Mouse (Mus musculus) stomach, postnatal 0 days (tissue): ENCODE measurements around the gene Cdk5rap3. TPM values are rescaled to one million over a fixed set of nuclear protein-coding genes. Genes with fewer than 3 reads are reported as not detected.
A peak's percentile ranks its signal among the peaks of the same experiment; 100 is the strongest.

Source experiments
- ATAC-seq: fragments of 200-750 bp; cut with Nextera tagmentation; 2 replicates; pipeline ENCODE4 v1.8.0; 2017; ENCODE audit not compliant: low FRiP score, low TSS enrichment
- DNase-seq: peaks from one replicate; pipeline ENCODE4 v3.0.0-alpha.2; 2016; ENCODE audit warnings: low spot score
- H3K27ac ChIP-seq: fragments of 300-500 bp; sonication (generic); replicated peaks from 2 replicates; pipeline ENCODE4 v1.5.1; 2014; ENCODE audit warnings: mild to moderate bottlenecking, control low read depth
- H3K27me3 ChIP-seq: fragments of 300-500 bp; sonication (generic); 2 replicates; pipeline ENCODE4 v1.6.1; 2014; ENCODE audit warnings: low read length; ENCODE audit not compliant: control insufficient read depth, insufficient read depth
- H3K36me3 ChIP-seq: fragments of 300-500 bp; sonication (generic); 2 replicates; pipeline ENCODE4 v1.6.1; 2014; ENCODE audit warnings: low read length, mixed read lengths; ENCODE audit not compliant: control insufficient read depth, insufficient read depth
- H3K4me1 ChIP-seq: fragments of 300-500 bp; sonication (generic); replicated peaks from 2 replicates; pipeline ENCODE4 v1.6.1; 2014; ENCODE audit warnings: antibody characterized with exemption; ENCODE audit not compliant: control insufficient read depth, insufficient read depth
- H3K4me2 ChIP-seq: fragments of 300-500 bp; sonication (generic); replicated peaks from 2 replicates; pipeline ENCODE4 v1.6.1; 2014; ENCODE audit warnings: low read depth, mild to moderate bottlenecking, control low read depth, moderate library complexity
- H3K4me3 ChIP-seq: fragments of 300-500 bp; sonication (generic); 2 replicates; pipeline ENCODE4 v1.5.1; 2014; ENCODE audit warnings: low read depth, low read length, control low read depth
- H3K9ac ChIP-seq: fragments of 300-500 bp; sonication (generic); 2 replicates; pipeline ENCODE4 v1.6.1; 2014; ENCODE audit warnings: mild to moderate bottlenecking, low read length, control low read depth, mixed read lengths
- H3K9me3 ChIP-seq: fragments of 300-500 bp; sonication (generic); 2 replicates; pipeline ENCODE4 v1.6.1; 2016; ENCODE audit warnings: low read length; ENCODE audit not compliant: control insufficient read depth
- CTCF ChIP-seq: IDR thresholded peaks from 2 replicates; pipeline ENCODE4 v1.5.1; 2016; ENCODE audit warnings: antibody characterized with exemption, low read depth, mild to moderate bottlenecking, moderate library complexity
- EP300 ChIP-seq: optimal IDR thresholded peaks from 2 replicates; pipeline ENCODE3; 2016; ENCODE audit warnings: antibody characterized with exemption
- WGBS: fragments of 180-500 bp; shearing (Covaris S2); extraction: QIAGEN DNeasy Blood & Tissue Kit; methylation state at CpG from one replicate; pipeline ENCODE4 v1.1.7; 2014; 5-methylcytosine and 5-hydroxymethylcytosine counted together
- polyA plus RNA-seq: library from polyadenylated mRNA; unstranded; fragments of >200 nt; fragmentation: Nextera tagmentation; extraction: Ambion mirVana; gene quantifications from 2 replicates; pipeline ENCODE4 v1.2.1, GENCODE M21; 2015

The Cdk5rap3 gene
- polyA plus RNA-seq, 1 experiment from 2014 or later: 61.7 TPM

DNA sequence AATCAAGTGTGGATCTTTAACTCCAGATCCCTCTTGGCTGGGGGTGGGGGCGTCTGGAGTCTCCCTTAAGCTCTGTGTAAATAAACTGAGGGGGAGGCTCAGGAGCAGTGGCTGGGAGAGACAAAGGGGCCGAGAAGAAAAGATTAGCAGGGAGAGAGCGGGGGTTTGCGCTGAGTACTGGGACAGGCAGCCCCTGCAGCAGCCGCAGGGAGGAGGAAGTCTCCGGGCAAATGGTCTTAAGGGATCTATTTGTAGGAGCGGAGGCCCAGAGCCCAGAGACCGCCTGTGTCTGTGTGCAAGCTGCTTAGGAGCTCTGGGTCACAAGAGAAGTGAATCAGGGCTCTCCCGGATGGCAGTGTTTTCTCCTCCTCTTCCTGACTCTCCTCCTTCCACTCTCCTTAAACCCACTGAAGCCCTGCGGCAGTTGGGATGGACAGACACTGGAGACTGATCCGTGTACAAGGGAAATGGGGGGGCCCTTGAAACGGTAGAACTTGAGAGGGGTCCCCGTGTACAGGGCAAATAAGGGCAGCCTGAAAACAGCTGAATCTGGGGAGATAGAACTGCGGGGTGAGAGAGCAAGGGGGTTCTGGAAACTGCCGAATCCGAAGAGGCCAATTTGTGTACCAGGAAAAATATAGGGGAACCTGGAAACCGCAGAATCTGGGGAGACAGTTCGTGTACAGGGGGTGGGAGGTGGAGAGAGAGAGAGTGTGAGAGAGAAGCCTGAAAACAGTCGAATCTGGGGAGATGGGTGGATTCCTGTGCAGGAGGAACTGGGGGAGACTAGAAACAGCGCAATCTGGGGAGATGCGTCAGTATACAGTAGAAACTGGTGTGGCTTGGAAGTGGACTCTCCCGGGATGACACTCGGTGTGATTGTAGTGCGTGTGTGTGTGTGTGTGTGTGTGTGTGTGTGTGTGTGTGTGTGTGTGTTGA lies 43.6 kb downstream of the Cdk5rap3 start:
- Histone ChIP-seq H3K4me3 (no peak overlapping the region), H3K9ac (0 out of 2 replicates have a peak overlapping the region, but pooled peaks have one; percentile 23), H3K9me3 (no peaks in the 10 kb centered on the region), H3K4me2 (0 out of 2 replicates have a peak overlapping the region, but pooled peaks have one; percentile 5), H3K27ac (no peak overlapping the region), H3K27me3 (no peaks in the 10 kb centered on the region), H3K4me1 (0 out of 2 replicates have a peak, but pooled peaks cover 2% of the 10 kb centered on the region), H3K36me3 (no peaks in the 10 kb centered on the region)
- 19% methylated on average over 24 of the region's 24 CpGs for WGBS
- peak; percentile 25 for DNase-seq
- no peak for TF ChIP-seq CTCF
- no peak for TF ChIP-seq EP300
- ATAC-seq: no peak

DNA sequence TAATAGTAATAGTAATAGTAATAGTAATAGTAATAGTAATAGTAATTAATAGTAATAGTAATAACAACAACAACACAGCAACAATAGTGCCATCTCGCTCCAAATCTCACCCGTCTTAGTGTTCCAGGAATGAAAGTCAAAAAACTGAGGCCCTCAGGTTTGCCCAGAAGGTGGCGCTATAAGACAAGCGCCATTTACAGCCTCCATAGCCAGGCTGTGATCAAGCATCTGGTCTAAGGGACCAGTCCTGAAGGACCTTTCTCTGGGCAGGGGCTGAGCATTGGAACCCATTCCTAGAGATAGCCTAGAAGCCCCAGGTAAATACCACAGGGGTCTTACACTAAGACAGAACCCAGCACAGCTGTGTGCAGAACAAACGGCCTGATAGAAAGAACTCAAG lies 49.1 kb downstream of the Cdk5rap3 start:
- no peaks in the 10 kb centered on the region for H3K27me3 ChIP-seq
- H3K36me3 ChIP-seq: no peaks in the 10 kb centered on the region
- H3K4me3 ChIP-seq: no peak overlapping the region
- H3K27ac ChIP-seq: no peak overlapping the region
- WGBS: 8% methylated on average over 5 of the region's 5 CpGs
- no peaks in the 10 kb centered on the region for H3K9me3 ChIP-seq
- H3K4me2 ChIP-seq: no peak overlapping the region
- H3K4me1 ChIP-seq: no peaks in the 10 kb centered on the region; the same call in 1 of the 2 replicates
- DNase-seq: peak; percentile 69
- ATAC-seq: peak; percentile 39; the same call in 1 of the 2 replicates
- TF ChIP-seq CTCF (peak; percentile 95), EP300 (no peak)
- H3K9ac ChIP-seq: no peak overlapping the region

DNA sequence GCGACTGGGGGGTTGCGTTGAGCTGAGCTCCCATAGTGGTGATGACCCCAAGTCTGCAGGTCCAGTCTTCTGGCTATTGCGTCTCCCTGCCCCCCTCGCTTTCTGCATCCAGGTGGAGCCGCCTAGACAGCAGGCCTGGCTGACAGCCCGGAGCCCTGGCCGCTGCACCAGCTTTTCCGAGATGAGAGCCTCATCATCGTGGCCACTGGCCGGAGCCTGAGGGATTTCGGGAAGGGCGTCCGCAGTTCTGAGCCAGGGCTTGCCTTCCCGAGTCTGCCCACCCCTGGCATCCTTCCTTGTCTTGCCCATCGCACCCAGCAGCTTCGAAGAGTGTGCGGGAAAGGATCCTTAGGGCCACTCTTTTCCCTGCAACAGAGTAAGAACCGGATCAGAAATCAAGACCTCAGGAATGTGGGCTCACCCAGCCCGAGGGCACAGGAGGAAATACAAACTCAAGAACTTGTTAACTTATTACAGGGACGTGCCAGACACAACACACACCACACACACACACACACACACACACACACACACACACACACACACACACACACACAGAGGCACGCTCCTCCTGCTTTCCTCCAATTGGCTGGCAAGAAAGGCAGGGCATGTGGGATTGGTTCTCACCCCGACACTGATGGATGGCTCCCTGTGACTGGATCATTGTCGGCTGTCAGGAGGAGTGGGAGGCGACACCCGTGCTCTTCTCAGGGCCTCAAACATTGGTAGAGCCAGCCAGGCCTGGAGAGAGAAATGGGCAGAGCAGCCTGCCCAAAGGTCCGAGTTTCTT lies 52.9 kb downstream of the Cdk5rap3 start:
- H3K27ac ChIP-seq: 0 out of 2 replicates have a peak overlapping the region, but pooled peaks have one; percentile 18
- H3K9ac ChIP-seq: peak overlapping the region; percentile 23; the same call in 1 of the 2 replicates

DNA sequence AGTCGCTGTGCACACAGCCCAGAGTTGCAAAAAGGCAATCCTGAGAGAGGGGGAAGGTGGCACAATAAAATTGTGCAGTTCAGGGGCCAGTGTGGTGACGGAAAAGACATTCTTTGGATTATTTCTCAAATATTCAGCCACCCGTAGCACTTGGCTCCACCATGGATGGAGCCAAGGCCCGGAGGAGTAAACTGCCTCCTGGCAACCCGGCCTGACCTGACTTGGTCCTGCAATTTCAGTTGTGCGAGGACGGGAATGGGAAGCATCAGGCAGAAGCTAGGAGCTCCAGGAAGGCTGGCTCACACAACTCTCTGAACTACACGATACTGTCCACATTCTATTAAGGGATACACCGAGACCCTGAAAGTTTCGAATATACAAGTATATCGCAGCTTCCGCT lies 53.8 kb downstream of the Cdk5rap3 start:
- DNase-seq (no peak), ATAC-seq (no peak)
- H3K4me2 ChIP-seq: no peak overlapping the region
- H3K9me3 ChIP-seq: no peaks in the 10 kb centered on the region
- TF ChIP-seq EP300: no peak
- TF ChIP-seq CTCF: no peak
- H3K4me1 ChIP-seq: peaks cover 3% of the 10 kb centered on the region
- no peak overlapping the region for H3K4me3 ChIP-seq
- no peaks in the 10 kb centered on the region for H3K27me3 ChIP-seq
- WGBS: 81% methylated on average over 12 of the region's 12 CpGs
- H3K9ac ChIP-seq: no peak overlapping the region
- H3K27ac ChIP-seq: no peak overlapping the region
- H3K36me3 ChIP-seq: no peaks in the 10 kb centered on the region

More for the DNA sequence above, 52.9 kb downstream of the Cdk5rap3 start:
- Histone ChIP-seq H3K4me2 (no peak overlapping the region; the same call in 1 of the 2 replicates), H3K9me3 (no peaks in the 10 kb centered on the region), H3K4me3 (no peak overlapping the region), H3K36me3 (no peaks in the 10 kb centered on the region), H3K4me1 (peaks cover 3% of the 10 kb centered on the region), H3K27me3 (no peaks in the 10 kb centered on the region)
- DNase-seq (peak; percentile 54), ATAC-seq (peak; percentile 24; the same call in 1 of the 2 replicates)
- no peak for TF ChIP-seq EP300
- no peak for TF ChIP-seq CTCF
- WGBS: 26% methylated on average over 26 of the region's 26 CpGs

DNA sequence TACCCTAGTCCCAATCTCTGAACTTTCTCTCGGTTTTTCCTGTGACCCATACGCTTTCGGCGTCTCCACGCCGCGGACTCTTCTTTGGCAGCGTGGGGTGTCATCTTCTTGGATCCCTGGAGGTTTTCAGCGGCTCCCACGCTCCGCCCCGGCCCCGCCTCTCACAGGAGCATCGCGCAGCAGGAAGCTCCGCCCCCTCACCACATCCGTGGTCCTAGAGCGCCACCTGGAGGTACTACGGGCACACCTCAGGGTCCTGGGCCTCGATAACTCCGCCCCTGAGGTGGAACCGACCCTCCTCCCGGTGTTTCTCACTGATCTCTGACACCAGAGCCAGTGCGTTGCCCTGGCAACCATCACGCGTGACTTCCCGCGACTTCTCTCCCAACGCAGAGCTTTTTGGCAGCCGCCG lies 54.4 kb downstream of the Cdk5rap3 start:
- Histone ChIP-seq H3K9me3 (no peaks in the 10 kb centered on the region), H3K27me3 (no peaks in the 10 kb centered on the region), H3K36me3 (no peaks in the 10 kb centered on the region), H3K4me3 (peak overlapping the region; percentile 44), H3K4me1 (peaks cover 3% of the 10 kb centered on the region), H3K4me2 (peak overlapping the region; percentile 69), H3K9ac (peak overlapping the region; percentile 56), H3K27ac (peak overlapping the region; percentile 72)
- TF ChIP-seq EP300 (no peak), CTCF (peak; percentile 99)
- ATAC-seq (peak; percentile 88), DNase-seq (peak; percentile 92)
- 0% methylated on average over 30 of the region's 31 CpGs for WGBS
